Mouse (Mus musculus) C2C12 (cell line): ENCODE data around the gene Vmn2r88.

ENCODE experiments used
- CEBPB ChIP-seq: IDR thresholded peaks from one replicate; pipeline ENCODE4 v1.6.1; 2011; ENCODE audit warnings: low read depth, mild to moderate bottlenecking, control low read depth, moderate library complexity
- CTCF ChIP-seq: IDR thresholded peaks from one replicate; pipeline ENCODE4 v1.5.1; 2011; ENCODE audit not compliant: control insufficient read depth, insufficient read depth, insufficient read length
- MAX ChIP-seq: IDR thresholded peaks from one replicate; pipeline ENCODE4 v1.6.1; 2011; ENCODE audit warnings: mild to moderate bottlenecking, control low read depth
- MYOD1 ChIP-seq: IDR thresholded peaks from one replicate; pipeline ENCODE4 v1.6.1; 2011; ENCODE audit warnings: low read depth; ENCODE audit not compliant: control insufficient read depth, insufficient read length
- MYOG ChIP-seq: IDR thresholded peaks from one replicate; pipeline ENCODE4 v1.6.1; 2011; ENCODE audit not compliant: control insufficient read depth, insufficient read length; ENCODE audit errors: extremely low read depth
- USF1 ChIP-seq: IDR thresholded peaks from one replicate; pipeline ENCODE4 v1.6.1; 2011; ENCODE audit warnings: low read depth, mild to moderate bottlenecking, control low read depth, moderate library complexity

GRCm38 (mm10) chr14:51382805-51383204, 27.8 kb upstream of the Vmn2r88 start:
- TF ChIP-seq CTCF, result no peak
- no peak for TF ChIP-seq CEBPB
- no peak for TF ChIP-seq USF1
- TF ChIP-seq MYOG, result no peak
- no peak for TF ChIP-seq MYOD1
- no peak for TF ChIP-seq MAX
